Mouse (Mus musculus) midbrain, postnatal 0 days (tissue): ENCODE measurements around the gene Snta1. TPM values are rescaled to one million over a fixed set of nuclear protein-coding genes. Genes with fewer than 3 reads are reported as not detected.

Experiments
- ATAC-seq: fragments of 200-750 bp; cut with Nextera tagmentation; 2 replicates; pipeline ENCODE4 v1.8.0; 2017; ENCODE audit warnings: moderate number of reproducible peaks, mild to moderate bottlenecking, moderate TSS enrichment, moderate library complexity; ENCODE audit not compliant: low FRiP score
- DNase-seq: peaks from one replicate; pipeline ENCODE4 v3.0.0-alpha.2; 2015; ENCODE audit warnings: low spot score
- H3K27ac ChIP-seq: fragments of 300-500 bp; sonication (generic); 2 replicates; pipeline ENCODE4 v1.5.1; 2014; ENCODE audit warnings: low read depth, mild to moderate bottlenecking, low read length, mixed read lengths
- H3K27me3 ChIP-seq: fragments of 300-500 bp; sonication (generic); 2 replicates; pipeline ENCODE4 v1.6.1; 2014; ENCODE audit warnings: low read length, control low read depth, mixed read lengths; ENCODE audit not compliant: insufficient read depth
- H3K36me3 ChIP-seq: fragments of 300-500 bp; sonication (generic); 2 replicates; pipeline ENCODE4 v1.6.1; 2014; ENCODE audit warnings: low read length, control low read depth, mixed read lengths; ENCODE audit not compliant: insufficient read depth
- H3K4me1 ChIP-seq: fragments of 300-500 bp; sonication (generic); 2 replicates; pipeline ENCODE4 v1.6.1; 2014; ENCODE audit warnings: mild to moderate bottlenecking, control low read depth, antibody characterized with exemption, low read length, mixed read lengths; ENCODE audit not compliant: insufficient read depth
- H3K4me2 ChIP-seq: fragments of 300-500 bp; sonication (generic); 2 replicates; pipeline ENCODE4 v1.6.1; 2014; ENCODE audit warnings: low read depth, mild to moderate bottlenecking, low read length, mixed read lengths; ENCODE audit not compliant: poor library complexity, severe bottlenecking
- H3K4me3 ChIP-seq: fragments of 300-500 bp; sonication (generic); 2 replicates; pipeline ENCODE4 v1.5.1; 2014; ENCODE audit warnings: low read depth, mild to moderate bottlenecking, low read length, moderate library complexity
- H3K9ac ChIP-seq: fragments of 300-500 bp; sonication (generic); replicated peaks from 2 replicates; pipeline ENCODE4 v1.6.1; 2014; ENCODE audit warnings: mild to moderate bottlenecking, low read length, moderate library complexity, mixed read lengths; ENCODE audit not compliant: poor library complexity, severe bottlenecking
- H3K9me3 ChIP-seq: fragments of 300-500 bp; sonication (generic); 2 replicates; pipeline ENCODE4 v1.6.1; 2016; ENCODE audit warnings: low read length, control low read depth
- CTCF ChIP-seq: IDR thresholded peaks from 2 replicates; pipeline ENCODE4 v1.5.1; 2016; ENCODE audit warnings: antibody characterized with exemption, mild to moderate bottlenecking
- WGBS: fragments of 180-500 bp; shearing (Covaris S2); extraction: QIAGEN DNeasy Blood & Tissue Kit; methylation state at CpG from one replicate; pipeline ENCODE4 v1.1.7; 2014; 5-methylcytosine and 5-hydroxymethylcytosine counted together
- polyA plus RNA-seq: library from polyadenylated mRNA; unstranded; fragments of >200 nt; fragmentation: Nextera tagmentation; extraction: Ambion mirVana; gene quantifications from 2 replicates; pipeline ENCODE4 v1.2.1, GENCODE M21; 2015
- total RNA-seq: library from RNA; depleted of rRNA; stranded (reverse); fragments of >200 nt; gene quantifications from 2 replicates; pipeline ENCODE4 v1.2.3, GENCODE M21; 2014

Snta1 gene
- total and polyA plus RNA-seq, 2 experiments from 2014 or later = 15.8 to 32.0 TPM

DNA sequence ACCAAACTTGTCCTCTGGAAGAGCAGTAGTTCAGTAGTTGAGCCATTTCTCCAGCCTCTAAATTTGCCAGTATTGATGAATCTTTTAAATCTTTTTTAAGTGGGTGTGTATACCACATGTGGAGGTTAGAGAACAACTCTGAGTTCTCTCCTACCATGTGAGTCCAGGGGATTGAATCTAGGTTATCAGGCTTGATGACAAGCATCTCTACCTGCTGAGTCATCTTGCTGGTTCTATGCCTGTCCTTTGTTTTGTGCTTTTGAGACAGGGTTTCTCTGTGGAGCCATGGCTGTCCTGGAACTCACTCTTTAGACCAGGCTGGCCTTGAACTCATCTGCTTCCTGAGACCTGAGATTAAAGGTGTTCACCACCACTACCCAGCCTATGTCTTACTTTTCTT, 40.7 kb upstream of the Snta1 start:
- no peaks in the 10 kb centered on the region for H3K4me1 ChIP-seq
- H3K9me3 ChIP-seq = no peaks in the 10 kb centered on the region
- H3K36me3 ChIP-seq = no peaks in the 10 kb centered on the region
- ATAC-seq = no peak
- H3K27ac ChIP-seq = no peak overlapping the region
- no peak overlapping the region for H3K4me3 ChIP-seq
- no peak for TF ChIP-seq CTCF
- no peaks in the 10 kb centered on the region for H3K27me3 ChIP-seq
- no peak for DNase-seq
- H3K9ac ChIP-seq = no peak overlapping the region
- no peak overlapping the region for H3K4me2 ChIP-seq

DNA sequence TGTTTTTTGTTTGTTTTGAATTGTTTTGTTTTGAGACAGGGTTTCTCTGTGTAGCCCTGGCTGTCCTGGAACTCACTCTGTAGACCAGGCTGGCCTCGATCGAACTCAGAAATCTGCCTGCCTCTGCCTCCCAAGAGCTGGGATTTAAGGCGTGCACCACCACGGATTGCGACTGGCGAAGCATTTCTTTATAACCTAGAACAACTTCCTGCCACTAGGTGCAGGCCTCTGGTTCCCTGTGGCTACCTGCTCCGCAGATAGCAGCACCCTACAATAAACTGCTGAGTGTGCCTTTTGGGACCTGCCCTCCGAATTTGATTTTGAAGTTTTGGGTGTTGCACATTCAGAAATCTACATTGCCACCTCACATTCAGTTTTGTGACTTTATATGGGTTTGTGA, 39.9 kb upstream of the Snta1 start:
- H3K4me1 ChIP-seq = no peaks in the 10 kb centered on the region
- WGBS = 99% methylated on average over 8 of the region's 8 CpGs

DNA sequence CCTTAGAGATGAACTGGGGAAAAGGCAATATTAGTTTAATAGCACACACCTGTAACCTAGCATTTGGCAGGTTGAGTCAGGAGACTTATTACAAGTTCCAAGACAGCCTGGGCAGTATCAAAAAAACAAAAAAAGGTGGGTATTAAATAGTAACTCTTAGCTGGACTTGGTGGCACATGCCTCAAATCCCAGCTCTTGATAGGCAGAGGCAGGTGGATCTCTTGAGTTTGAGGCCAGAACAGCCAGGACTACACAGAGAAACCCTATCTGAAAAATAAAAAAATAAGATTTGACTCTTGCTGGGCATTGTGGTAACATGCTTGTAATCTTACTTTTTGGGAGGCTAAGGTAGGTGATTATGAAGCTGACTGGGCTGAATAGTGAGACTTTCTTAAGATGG, 32.6 kb upstream of the Snta1 start:
- DNase-seq (no peak), ATAC-seq (no peak)
- H3K27me3 ChIP-seq = no peaks in the 10 kb centered on the region
- H3K4me3 ChIP-seq = no peak overlapping the region
- H3K4me2 ChIP-seq = no peak overlapping the region
- H3K9ac ChIP-seq = no peak overlapping the region
- H3K9me3 ChIP-seq = no peaks in the 10 kb centered on the region
- H3K36me3 ChIP-seq = no peaks in the 10 kb centered on the region
- H3K4me1 ChIP-seq = peaks cover 4% of the 10 kb centered on the region; the same call in 1 of the 2 replicates
- no peak overlapping the region for H3K27ac ChIP-seq
- TF ChIP-seq CTCF = no peak

More for the DNA sequence above, 39.9 kb upstream of the Snta1 start:
- Histone ChIP-seq H3K9me3 (no peaks in the 10 kb centered on the region), H3K9ac (no peak overlapping the region), H3K4me2 (no peak overlapping the region), H3K36me3 (no peaks in the 10 kb centered on the region), H3K27me3 (no peaks in the 10 kb centered on the region), H3K4me3 (no peak overlapping the region), H3K27ac (no peak overlapping the region)
- no peak for DNase-seq
- TF ChIP-seq CTCF = no peak
- ATAC-seq = no peak

DNA sequence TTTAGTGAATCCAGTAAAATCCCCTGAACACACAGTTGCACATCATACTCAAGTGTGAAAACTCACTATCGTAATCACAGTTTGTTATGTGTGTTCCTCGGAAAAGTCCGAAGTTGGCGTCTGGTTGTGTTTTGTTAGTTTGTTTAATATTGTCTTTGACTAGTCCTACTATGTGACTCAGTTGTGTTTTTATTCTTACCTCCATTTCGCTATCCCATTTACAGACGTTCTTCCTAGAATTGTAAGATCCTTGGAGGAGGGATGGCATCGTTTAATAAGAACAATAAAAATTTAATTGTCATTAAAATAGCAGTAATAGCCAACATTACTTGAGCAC, 29.3 kb upstream of the Snta1 start:
- 0 out of 2 replicates have a peak overlapping the region, but pooled peaks have one; percentile 87 for H3K27ac ChIP-seq
- H3K4me3 ChIP-seq = peak overlapping the region; percentile 89
- TF ChIP-seq CTCF = no peak
- H3K27me3 ChIP-seq = no peaks in the 10 kb centered on the region
- ATAC-seq (no peak), DNase-seq (no peak)
- peak overlapping the region; percentile 93 for H3K9ac ChIP-seq
- no peaks in the 10 kb centered on the region for H3K9me3 ChIP-seq
- 16% methylated on average over 7 of the region's 7 CpGs for WGBS
- no peaks in the 10 kb centered on the region for H3K36me3 ChIP-seq
- H3K4me2 ChIP-seq = peak overlapping the region; percentile 61
- H3K4me1 ChIP-seq = peaks cover 4% of the 10 kb centered on the region; the same call in 1 of the 2 replicates

DNA sequence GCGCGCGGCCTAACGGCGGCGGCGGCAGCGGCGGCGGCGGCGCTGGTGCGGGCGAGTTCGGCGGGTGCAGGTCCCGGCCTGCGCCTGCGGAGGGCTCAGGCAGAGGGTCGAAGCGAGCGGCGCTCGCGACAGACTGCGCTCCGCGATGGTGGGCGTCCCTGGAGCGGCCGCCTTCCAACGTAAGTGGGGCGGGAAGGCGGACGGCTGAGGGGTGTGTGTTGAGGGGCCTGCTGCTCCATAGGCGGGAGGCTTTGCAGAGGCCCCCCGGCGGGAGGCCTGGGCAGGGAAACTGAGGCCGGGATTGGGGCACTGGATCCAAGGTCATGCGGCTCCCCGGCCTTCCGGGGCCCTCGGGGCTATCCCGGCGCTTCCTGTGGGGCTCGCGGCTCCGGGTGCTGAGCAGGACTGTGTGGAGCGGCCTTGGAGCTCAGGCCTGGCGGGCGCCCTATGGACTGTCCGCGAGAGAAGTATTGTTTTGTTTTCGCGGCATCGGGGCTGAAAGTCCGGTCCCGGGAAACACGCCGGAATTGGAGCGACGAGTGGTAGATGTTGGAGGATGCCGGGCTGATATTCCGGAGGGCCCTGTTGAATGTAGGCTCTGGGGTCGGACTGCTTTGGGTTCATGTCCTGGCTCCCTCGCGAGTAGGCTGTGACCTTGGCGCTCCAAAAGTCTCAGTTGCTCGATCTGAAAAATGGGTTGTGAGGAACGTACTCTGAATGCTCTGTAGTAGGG, 28.7 kb upstream of the Snta1 start, which contains the start of gene Cbfa2t2:
Gene Cbfa2t2 (plus strand): TSS at position 24 of the 733 bp plus-strand sequence.
- ATAC-seq = peak; percentile 72
- TF ChIP-seq CTCF = no peak
- H3K9ac ChIP-seq = peak within 1 kb of the TSS; percentile 93
- peak within 1 kb of the TSS; percentile 61 for H3K4me2 ChIP-seq
- peak within 1 kb of the TSS; percentile 89 for H3K4me3 ChIP-seq
- H3K27ac ChIP-seq = peak within 1 kb of the TSS; percentile 87
- H3K36me3 ChIP-seq = no peaks in the 10 kb centered on the region
- no peaks in the 10 kb centered on the region for H3K9me3 ChIP-seq
- WGBS = under 1% methylated on average over 34 of the region's 70 CpGs
- DNase-seq = peak; percentile 24
- no peaks in the 10 kb centered on the region for H3K27me3 ChIP-seq
- H3K4me1 ChIP-seq = peaks cover 4% of the 10 kb centered on the region; the same call in 1 of the 2 replicates

DNA sequence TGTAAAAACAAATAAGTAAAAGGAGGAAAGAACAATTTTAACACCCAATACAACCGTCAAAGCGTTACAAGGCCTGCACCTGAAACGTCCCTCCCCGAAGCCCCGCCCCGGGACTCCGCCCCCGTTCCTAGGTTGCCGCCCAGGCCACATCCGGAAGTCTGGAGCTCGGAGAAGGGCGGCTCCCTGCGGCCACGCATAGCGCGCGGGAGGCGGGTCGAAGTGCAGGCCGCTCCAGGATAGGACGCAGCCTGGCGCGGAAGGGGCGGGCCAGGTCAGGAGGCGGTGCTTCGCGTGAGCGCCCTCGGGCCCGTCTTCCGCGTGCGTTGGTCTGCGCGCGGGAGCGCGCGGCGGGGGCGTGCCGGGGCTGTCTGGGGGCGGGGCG, 28.2 kb upstream of the Snta1 start:
- Histone ChIP-seq H3K27ac (peak overlapping the region; percentile 87), H3K4me3 (peak overlapping the region; percentile 89), H3K27me3 (no peaks in the 10 kb centered on the region), H3K4me2 (peak overlapping the region; percentile 61), H3K36me3 (no peaks in the 10 kb centered on the region), H3K9me3 (no peaks in the 10 kb centered on the region), H3K4me1 (peaks cover 4% of the 10 kb centered on the region; the same call in 1 of the 2 replicates), H3K9ac (peak overlapping the region; percentile 93; the same call in 1 of the 2 replicates)
- ATAC-seq = peak; percentile 98
- TF ChIP-seq CTCF = peak; percentile 40; the same call in 1 of the 2 replicates
- under 1% methylated on average over 27 of the region's 44 CpGs for WGBS
- peak; percentile 98 for DNase-seq
